Mouse (Mus musculus) skeletal muscle tissue, adult 2 months (tissue): ENCODE data around the gene Trpv5.

Source experiments
- DNase-seq: peaks from one replicate; pipeline ENCODE4 v3.0.0-alpha.2; 2012; ENCODE audit warnings: low read depth, low spot score

Gene Trpv5

GRCm38 (mm10) chr6:41680669-41681068 is at the start of gene Trpv5:
TSS of gene Trpv5 (minus strand) at chr6:41680769.
- DNase-seq: no peak

GRCm38 (mm10) chr6:41727989-41728609 is 47.5 kb upstream of the Trpv5 start:
- no peak for DNase-seq

GRCm38 (mm10) chr6:41721430-41721829 is 40.9 kb upstream of the Trpv5 start:
- no peak for DNase-seq

- no peak for DNase-seq
Measured at GRCm38 (mm10) chr6:41710281-41710680, 29.7 kb upstream of the Trpv5 start.

GRCm38 (mm10) chr6:41706275-41706674 is 25.7 kb upstream of the Trpv5 start:
- no peak for DNase-seq

GRCm38 (mm10) chr6:41704123-41704522 is 23.6 kb upstream of the Trpv5 start, which contains the start of gene Kel:
TSS of gene Kel (minus strand) at chr6:41704339.
- no peak for DNase-seq

- DNase-seq: no peak
Measured at GRCm38 (mm10) chr6:41702928-41703327, 22.4 kb upstream of the Trpv5 start.

GRCm38 (mm10) chr6:41701245-41701644 is 20.7 kb upstream of the Trpv5 start:
- DNase-seq: no peak

GRCm38 (mm10) chr6:41694407-41694806 is 13.8 kb upstream of the Trpv5 start:
- DNase-seq: no peak

GRCm38 (mm10) chr6:41692200-41692599 is 11.6 kb upstream of the Trpv5 start:
- DNase-seq: no peak

- no peak for DNase-seq
Measured at GRCm38 (mm10) chr6:41685596-41685995, 5.0 kb upstream of the Trpv5 start.

GRCm38 (mm10) chr6:41684911-41685310 is 4.3 kb upstream of the Trpv5 start:
- no peak for DNase-seq

- DNase-seq: no peak
Measured at GRCm38 (mm10) chr6:41684131-41684530, 3.6 kb upstream of the Trpv5 start, which contains the start of gene Llcfc1. TSS of gene Llcfc1 (plus strand) at chr6:41684431.

- no peak for DNase-seq
Measured at GRCm38 (mm10) chr6:41681656-41682055, 1.1 kb upstream of the Trpv5 start.

GRCm38 (mm10) chr6:41676530-41676929 is 4.0 kb downstream of the Trpv5 start:
- DNase-seq: no peak

GRCm38 (mm10) chr6:41662320-41662719 is 18.2 kb downstream of the Trpv5 start:
- no peak for DNase-seq

GRCm38 (mm10) chr6:41658487-41658886 is 22.1 kb downstream of the Trpv5 start:
- no peak for DNase-seq

- DNase-seq: no peak
Measured at GRCm38 (mm10) chr6:41654648-41655047, 25.9 kb downstream of the Trpv5 start.

- no peak for DNase-seq
Measured at GRCm38 (mm10) chr6:41653173-41653572, 27.4 kb downstream of the Trpv5 start.

- no peak for DNase-seq
Measured at GRCm38 (mm10) chr6:41646672-41647071, 33.9 kb downstream of the Trpv5 start.

- DNase-seq: no peak
Measured at GRCm38 (mm10) chr6:41646220-41646619, 34.3 kb downstream of the Trpv5 start.

- DNase-seq: no peak
Measured at GRCm38 (mm10) chr6:41643227-41643626, 37.3 kb downstream of the Trpv5 start.

GRCm38 (mm10) chr6:41642765-41643164 is 37.8 kb downstream of the Trpv5 start:
- DNase-seq: no peak
